ENCODE assay signal across 8 mouse cellular contexts in the genomic region with DNA sequence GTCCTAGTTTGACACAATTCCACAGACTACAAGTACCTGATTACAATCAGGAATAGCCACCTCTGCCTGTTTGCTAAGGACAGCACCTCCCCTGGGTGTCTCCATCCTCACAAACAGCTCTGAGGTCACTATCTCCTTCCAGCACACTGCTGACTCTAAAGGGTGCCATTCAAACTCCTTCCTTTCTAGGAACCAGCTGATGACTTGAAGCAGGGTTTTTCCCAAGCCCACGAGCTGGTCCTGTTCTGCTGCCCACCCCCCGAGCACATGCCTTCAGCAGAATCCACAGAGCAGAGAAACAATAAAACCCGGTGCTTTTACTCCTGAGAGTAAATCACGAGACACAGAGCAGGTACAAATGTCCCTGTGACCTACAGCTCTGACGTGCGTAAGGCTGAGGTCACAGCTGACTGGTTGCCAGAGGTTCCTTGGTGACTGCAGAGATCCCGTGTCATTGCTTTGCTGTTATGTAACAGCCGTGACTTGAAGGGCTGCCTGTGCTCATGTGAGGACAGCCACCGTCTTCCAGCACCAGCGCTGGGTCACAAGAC.
DNase-seq lines count a peak whose midpoint lies in the region; ATAC-seq lines count a peak whose summit lies in the region.

No protein-coding gene starts in this region.

- peak; percentile 38; the same call in 1 of the 2 replicates for ATAC-seq in neural tube, embryonic 14.5 days (ENCODE audit: low read depth)
- no peak; the same call in 1 of the 2 replicates for ATAC-seq in neural tube, embryonic 15.5 days (ENCODE audit: low FRiP score)
- peak; percentile 56; the same call in 1 of the 2 replicates for ATAC-seq in heart, embryonic 14.5 days (ENCODE audit: insufficient number of reproducible peaks, insufficient read depth, low FRiP score, low read depth)

- no peaks in the 10 kb centered on the region for H3K27me3 ChIP-seq in neural tube, embryonic 14.5 days (ENCODE audit: control insufficient read depth, insufficient read depth, low read length)
- no peaks in the 10 kb centered on the region for H3K27me3 ChIP-seq in neural tube, embryonic 15.5 days (replicated peaks)
- H3K27me3 ChIP-seq in heart, embryonic 14.5 days (ENCODE audit: control insufficient read depth, insufficient read depth, low read length) = no peaks in the 10 kb centered on the region

- H3K4me2 ChIP-seq in neural tube, embryonic 14.5 days (ENCODE audit: low read depth, low read length) = no peak overlapping the region
- H3K4me2 ChIP-seq in neural tube, embryonic 15.5 days = no peak overlapping the region
- H3K4me2 ChIP-seq in heart, embryonic 14.5 days (ENCODE audit: low read length) = 0 out of 2 replicates have a peak overlapping the region, but pooled peaks have one; percentile 8

- H3K36me3 ChIP-seq in neural tube, embryonic 14.5 days (ENCODE audit: control insufficient read depth, insufficient read depth, low read length) = no peaks in the 10 kb centered on the region
- H3K36me3 ChIP-seq in neural tube, embryonic 15.5 days = no peaks in the 10 kb centered on the region
- no peaks in the 10 kb centered on the region for H3K36me3 ChIP-seq in heart, embryonic 14.5 days (ENCODE audit: control insufficient read depth, insufficient read depth, low read length)

- H3K27ac ChIP-seq in neural tube, embryonic 14.5 days (ENCODE audit: low read depth, low read length) = no peak overlapping the region
- H3K27ac ChIP-seq in neural tube, embryonic 15.5 days (replicated peaks) = no peak overlapping the region
- no peak overlapping the region; a peak in 1 of 4 replicates for H3K27ac ChIP-seq in heart, embryonic 14.5 days (replicated peaks in 1 of 2; ENCODE audit: control insufficient read depth in 1 of 2, insufficient read depth in 1 of 2, low read depth in 2 of 2, low read length in 2 of 2)

- no peaks in the 10 kb centered on the region for H3K9me3 ChIP-seq in neural tube, embryonic 14.5 days (ENCODE audit: control insufficient read depth, low read length)
- no peaks in the 10 kb centered on the region for H3K9me3 ChIP-seq in neural tube, embryonic 15.5 days (replicated peaks)
- no peaks in the 10 kb centered on the region for H3K9me3 ChIP-seq in heart, embryonic 14.5 days (ENCODE audit: control insufficient read depth, low read length)

- H3K4me1 ChIP-seq in neural tube, embryonic 14.5 days (ENCODE audit: control insufficient read depth, insufficient read depth, low read length) = no peaks in the 10 kb centered on the region
- H3K4me1 ChIP-seq in neural tube, embryonic 15.5 days = peaks cover 19% of the 10 kb centered on the region
- peaks cover 5 to 7% of the 10 kb centered on the region in 2 experiments; a peak in 2 of 4 replicates for H3K4me1 ChIP-seq in heart, embryonic 14.5 days (ENCODE audit: control insufficient read depth in 2 of 2, insufficient read depth in 2 of 2, low read length in 2 of 2)

- WGBS in neural tube, embryonic 14.5 days = 40% methylated on average over 10 of the region's 10 CpGs
- 41% methylated on average over 10 of the region's 10 CpGs for WGBS in neural tube, embryonic 15.5 days
- WGBS in heart, embryonic 14.5 days = 43% methylated on average over 10 of the region's 10 CpGs

- DNase-seq in cerebellum, postnatal 36 days = peak; percentile 46 to 53
- peak; percentile 42 to 60 for DNase-seq in kidney, postnatal 4 days
- peak; percentile 25 to 38 for DNase-seq in spleen, postnatal 36 days (ENCODE audit: low spot score in 2 of 2)
- no peak for DNase-seq in testis, postnatal 10 days (ENCODE audit: low spot score)
- DNase-seq in ovary, postnatal 36 days (ENCODE audit: low spot score) = no peak

- H3K9ac ChIP-seq in neural tube, embryonic 14.5 days (replicated peaks; ENCODE audit: low read depth, low read length) = no peak overlapping the region
- H3K9ac ChIP-seq in neural tube, embryonic 15.5 days (replicated peaks) = no peak overlapping the region
- peak overlapping the region; percentile 10; the same call in 1 of the 2 replicates for H3K9ac ChIP-seq in heart, embryonic 14.5 days (ENCODE audit: low read length)

- no peak overlapping the region for H3K4me3 ChIP-seq in neural tube, embryonic 14.5 days (ENCODE audit: low read depth, low read length)
- H3K4me3 ChIP-seq in neural tube, embryonic 15.5 days (replicated peaks) = no peak overlapping the region
- H3K4me3 ChIP-seq in heart, embryonic 14.5 days (ENCODE audit: control insufficient read depth in 1 of 2, insufficient read depth in 1 of 2, low read depth in 1 of 2, low read length in 2 of 2) = no peak overlapping the region

Comparison
In these comparisons a context has a peak if more than half of its experiments do, and no peak if none do; other contexts are left out.
1. DNase-seq: peak in cerebellum, postnatal 36 days (2 of 2), kidney, postnatal 4 days (2 of 2) and spleen, postnatal 36 days (2 of 2); none in testis, postnatal 10 days (single experiment) and ovary, postnatal 36 days (single experiment).